Mouse (Mus musculus) embryo, embryonic 9.5 days (tissue): ENCODE measurements around the gene Ubl5.
"Not testable (repeated sequence)": the region's sequence is repeated elsewhere in the genome, so short reads cannot be mapped to it uniquely, and the experiment has no call there.

Source experiments
- DNase-seq: peaks from one replicate; pipeline ENCODE4 v3.0.0-alpha.2; 2017; ENCODE audit errors: extremely low spot score

Gene Ubl5

GRCm38 (mm10) chr9:20657546-20657945 is 14.9 kb downstream of the Ubl5 start:
- no peak for DNase-seq

- DNase-seq: peak; percentile 60
Observed at GRCm38 (mm10) chr9:20662325-20662724, 19.6 kb downstream of the Ubl5 start.

GRCm38 (mm10) chr9:20662874-20663273 is 20.2 kb downstream of the Ubl5 start:
- no peak for DNase-seq

GRCm38 (mm10) chr9:20663956-20664355 is 21.3 kb downstream of the Ubl5 start:
- DNase-seq: no peak

GRCm38 (mm10) chr9:20664366-20664765 is 21.7 kb downstream of the Ubl5 start:
- DNase-seq: no peak

GRCm38 (mm10) chr9:20664982-20665637 is 22.4 kb downstream of the Ubl5 start:
- DNase-seq: no peak

- no peak for DNase-seq
Observed at GRCm38 (mm10) chr9:20665925-20666324, 23.2 kb downstream of the Ubl5 start.

- DNase-seq: no peak
Observed at GRCm38 (mm10) chr9:20666510-20667034, 23.9 kb downstream of the Ubl5 start.

- no peak for DNase-seq
Observed at GRCm38 (mm10) chr9:20668065-20668464, 25.4 kb downstream of the Ubl5 start.

- no peak for DNase-seq
Observed at GRCm38 (mm10) chr9:20672047-20672446, 29.4 kb downstream of the Ubl5 start.

GRCm38 (mm10) chr9:20677892-20678291 is 35.2 kb downstream of the Ubl5 start:
- no peak for DNase-seq

GRCm38 (mm10) chr9:20680378-20680958 is 37.8 kb downstream of the Ubl5 start:
- DNase-seq: no peak

GRCm38 (mm10) chr9:20681546-20682388 is 39.1 kb downstream of the Ubl5 start:
- no peak for DNase-seq

- no peak for DNase-seq
Observed at GRCm38 (mm10) chr9:20682389-20682722, 39.7 kb downstream of the Ubl5 start.

GRCm38 (mm10) chr9:20685081-20685861 is 42.6 kb downstream of the Ubl5 start:
- DNase-seq: no peak

- DNase-seq: no peak
Observed at GRCm38 (mm10) chr9:20689403-20689802, 46.7 kb downstream of the Ubl5 start.

GRCm38 (mm10) chr9:20689913-20690312 is 47.2 kb downstream of the Ubl5 start:
- no peak for DNase-seq

GRCm38 (mm10) chr9:20690449-20690848 is 47.8 kb downstream of the Ubl5 start:
- DNase-seq: not testable (repeated sequence)

GRCm38 (mm10) chr9:20692863-20693262 is 50.2 kb downstream of the Ubl5 start:
- DNase-seq: no peak

GRCm38 (mm10) chr9:20694721-20695235 is 52.1 kb downstream of the Ubl5 start:
- peak; percentile 47 for DNase-seq

GRCm38 (mm10) chr9:20696107-20696712 is 53.5 kb downstream of the Ubl5 start:
- DNase-seq: no peak
